Mouse (Mus musculus) MEL (cell line): Measurements from ENCODE around the gene Aldh1a3. TPM values are rescaled to one million over a fixed set of nuclear protein-coding genes. Genes with fewer than 3 reads are reported as not detected.

Source experiments
- DNase-seq: peaks from one replicate; pipeline ENCODE4 v3.0.0; 2011; ENCODE audit warnings: low read depth, low spot score
- H3K27ac ChIP-seq: 2 replicates; pipeline ENCODE4 v1.5.1; 2012; ENCODE audit warnings: low read depth, mild to moderate bottlenecking, control low read depth, low read length, moderate library complexity; ENCODE audit not compliant: control insufficient read depth
- H3K27me3 ChIP-seq, 2 experiments: fragments of 150-350 bp in 1 of 2; sonication (generic) in 1 of 2; 2 replicates each; pipeline ENCODE4 v1.6.1; 2012; ENCODE audit warnings: low read length in 2 of 2, mild to moderate bottlenecking in 2 of 2, improper control_type of control experiment in 1 of 2, moderate library complexity in 1 of 2; ENCODE audit not compliant: insufficient read depth in 2 of 2, control insufficient read depth in 1 of 2
- H3K36me3 ChIP-seq, 2 experiments: 2 replicates each; pipeline ENCODE4 v1.6.1; 2012 to 2014; ENCODE audit warnings: low read length in 2 of 2, improper control_type of control experiment in 1 of 2, inconsistent platforms in 1 of 2, mild to moderate bottlenecking in 1 of 2; ENCODE audit not compliant: insufficient read depth in 2 of 2, control insufficient read depth in 1 of 2
- H3K4me1 ChIP-seq, 2 experiments: fragments of 150-350 bp in 1 of 2; sonication (generic) in 1 of 2; 2 replicates each; pipeline ENCODE4 v1.6.1; 2012; ENCODE audit warnings: low read length in 2 of 2, improper control_type of control experiment in 1 of 2, mild to moderate bottlenecking in 1 of 2; ENCODE audit not compliant: insufficient read depth in 2 of 2, control insufficient read depth in 1 of 2
- H3K4me3 ChIP-seq, 2 experiments: fragments of 150-350 bp in 1 of 2; sonication (generic) in 1 of 2; 2 replicates each; pipeline ENCODE4 v1.5.1; 2012; ENCODE audit warnings: low read depth in 2 of 2, low read length in 2 of 2, mild to moderate bottlenecking in 2 of 2, moderate library complexity in 2 of 2, control low read depth in 1 of 2, improper control_type of control experiment in 1 of 2; ENCODE audit not compliant: control insufficient read depth in 1 of 2, insufficient read depth in 1 of 2
- H3K79me2 ChIP-seq: 2 replicates; pipeline ENCODE4 v1.6.1; 2012; ENCODE audit warnings: mild to moderate bottlenecking, low read length, moderate library complexity; ENCODE audit not compliant: control insufficient read depth, poor library complexity, insufficient read depth
- H3K9ac ChIP-seq: 2 replicates; pipeline ENCODE4 v1.6.1; 2012; ENCODE audit warnings: low read depth, mild to moderate bottlenecking, control low read depth, low read length, moderate library complexity; ENCODE audit not compliant: control insufficient read depth, poor library complexity, severe bottlenecking
- H3K9me3 ChIP-seq: fragments of 150-350 bp; sonication (generic); replicated peaks from 2 replicates; pipeline ENCODE4 v1.6.1; 2012; ENCODE audit warnings: mild to moderate bottlenecking, low read length, improper control_type of control experiment, moderate library complexity; ENCODE audit not compliant: insufficient read depth
- BHLHE40 ChIP-seq: IDR thresholded peaks from 2 replicates; pipeline ENCODE4 v1.6.1; 2012; ENCODE audit warnings: low read depth, mild to moderate bottlenecking, inconsistent platforms, low read length, improper control_type of control experiment, borderline replicate concordance
- CHD2 ChIP-seq: IDR thresholded peaks from 2 replicates; pipeline ENCODE4 v1.6.1; 2011; ENCODE audit warnings: low read length, improper control_type of control experiment
- CTCF ChIP-seq, 3 experiments: IDR thresholded peaks in 2 of 3; conservative IDR thresholded peaks in 1 of 3; 2 replicates each; pipeline ENCODE4 v1.5.1; 2011 to 2012; ENCODE audit warnings: low read length in 3 of 3, low read depth in 2 of 3, mild to moderate bottlenecking in 2 of 3, improper control_type of control experiment in 1 of 3, inconsistent platforms in 1 of 3, mixed read lengths in 1 of 3, moderate library complexity in 1 of 3; ENCODE audit not compliant: control insufficient read depth in 1 of 3, insufficient read depth in 1 of 3, poor library complexity in 1 of 3, severe bottlenecking in 1 of 3
- E2F4 ChIP-seq: IDR thresholded peaks from 2 replicates; pipeline ENCODE4 v1.6.1; 2011; ENCODE audit warnings: low read depth, low read length, improper control_type of control experiment, borderline replicate concordance
- ETS1 ChIP-seq: IDR thresholded peaks from 2 replicates; pipeline ENCODE4 v1.6.1; 2012; ENCODE audit warnings: low read depth, mild to moderate bottlenecking, inconsistent platforms, low read length, improper control_type of control experiment, moderate library complexity
- GATA1 ChIP-seq: IDR thresholded peaks from 2 replicates; pipeline ENCODE4 v1.6.1; 2011; ENCODE audit warnings: low read depth, low read length, improper control_type of control experiment
- JUND ChIP-seq: IDR thresholded peaks from 2 replicates; pipeline ENCODE4 v1.6.1; 2011; ENCODE audit warnings: low read depth, mild to moderate bottlenecking, improper control_type of control experiment, low read length
- MAFK ChIP-seq: IDR thresholded peaks from 2 replicates; pipeline ENCODE4 v1.6.1; 2011; ENCODE audit warnings: low read depth, mild to moderate bottlenecking, low read length, improper control_type of control experiment, borderline replicate concordance
- MAX ChIP-seq: IDR thresholded peaks from 2 replicates; pipeline ENCODE4 v1.6.1; 2011; ENCODE audit warnings: low read length, improper control_type of control experiment
- MEF2A ChIP-seq: IDR thresholded peaks from 2 replicates; pipeline ENCODE4 v1.6.1; 2014; ENCODE audit warnings: low read depth, mild to moderate bottlenecking, inconsistent platforms, low read length, improper control_type of control experiment; ENCODE audit not compliant: poor library complexity, insufficient replicate concordance, severe bottlenecking; ENCODE audit errors: extremely low read depth
- MYB ChIP-seq: IDR thresholded peaks from 2 replicates; pipeline ENCODE4 v1.6.1; 2011; ENCODE audit warnings: mild to moderate bottlenecking, low read depth, low read length, improper control_type of control experiment
- MYC ChIP-seq: IDR thresholded peaks from 2 replicates; pipeline ENCODE4 v1.6.1; 2011; ENCODE audit warnings: low read depth, mild to moderate bottlenecking, low read length, improper control_type of control experiment, moderate library complexity
- NELFE ChIP-seq: IDR thresholded peaks from 2 replicates; pipeline ENCODE4 v1.6.1; 2011; ENCODE audit warnings: low read depth, low read length, improper control_type of control experiment
- NRF1 ChIP-seq: IDR thresholded peaks from 2 replicates; pipeline ENCODE4 v1.6.1; 2014; ENCODE audit warnings: low read depth, mild to moderate bottlenecking, inconsistent platforms, low read length, improper control_type of control experiment, moderate library complexity; ENCODE audit not compliant: poor library complexity, insufficient read depth, severe bottlenecking
- POLR2A ChIP-seq, 2 experiments: IDR thresholded peaks; 2 replicates each; pipeline ENCODE4 v1.6.1; 2011 to 2012; ENCODE audit warnings: low read length in 2 of 2, mild to moderate bottlenecking in 2 of 2, control low read depth in 1 of 2, improper control_type of control experiment in 1 of 2, low read depth in 1 of 2, moderate library complexity in 1 of 2; ENCODE audit not compliant: control insufficient read depth in 1 of 2, insufficient read depth in 1 of 2, poor library complexity in 1 of 2
- SIN3A ChIP-seq: IDR thresholded peaks from 2 replicates; pipeline ENCODE4 v1.6.1; 2012; ENCODE audit warnings: low read length, improper control_type of control experiment, inconsistent platforms
- SMC3 ChIP-seq: IDR thresholded peaks from 2 replicates; pipeline ENCODE4 v1.6.1; 2011; ENCODE audit warnings: low read depth, low read length, improper control_type of control experiment
- TAL1 ChIP-seq: IDR thresholded peaks from 2 replicates; pipeline ENCODE4 v1.6.1; 2012; ENCODE audit warnings: mild to moderate bottlenecking, inconsistent platforms, low read length, moderate library complexity, mixed read lengths
- TBP ChIP-seq: IDR thresholded peaks from 2 replicates; pipeline ENCODE4 v1.8.0; 2011; ENCODE audit warnings: low read depth, low read length, improper control_type of control experiment
- TCF12 ChIP-seq: IDR thresholded peaks from 2 replicates; pipeline ENCODE4 v1.6.1; 2014; ENCODE audit warnings: low read depth, mild to moderate bottlenecking, inconsistent platforms, low read length, improper control_type of control experiment, moderate library complexity
- USF1 ChIP-seq: IDR thresholded peaks from 2 replicates; pipeline ENCODE4 v1.6.1; 2014; ENCODE audit warnings: low read depth, mild to moderate bottlenecking, inconsistent platforms, low read length, improper control_type of control experiment, moderate library complexity
- ZC3H11A ChIP-seq: IDR thresholded peaks from 2 replicates; pipeline ENCODE4 v1.6.1; 2012; ENCODE audit warnings: low read depth, mild to moderate bottlenecking, inconsistent platforms, low read length, improper control_type of control experiment
- ZKSCAN1 ChIP-seq: IDR thresholded peaks from 2 replicates; pipeline ENCODE4 v1.6.1; 2012; ENCODE audit warnings: low read depth, mild to moderate bottlenecking, inconsistent platforms, low read length, improper control_type of control experiment, moderate library complexity
- ZMIZ1 ChIP-seq: IDR thresholded peaks from 2 replicates; pipeline ENCODE4 v1.6.1; 2012; ENCODE audit warnings: low read depth, mild to moderate bottlenecking, inconsistent platforms, low read length, improper control_type of control experiment, moderate library complexity
- polyA plus RNA-seq, 2 experiments: library from polyadenylated mRNA; stranded (reverse) in 1 of 2; unstranded in 1 of 2; fragments of >175 nt in 1 of 2; fragments of >200 nt in 1 of 2; gene quantifications; 2 replicates each; pipeline versions ENCODE4 v1.2.1 to v1.2.4; 2012; ENCODE audit warnings: low replicate concordance in 2 of 2, low read depth in 1 of 2; ENCODE audit not compliant: insufficient read length in 2 of 2, insufficient read depth in 1 of 2, missing spikeins in 1 of 2
- total RNA-seq: library from RNA; depleted of rRNA; stranded (reverse); fragments of 300-350 nt; gene quantifications from 2 replicates; pipeline ENCODE4 v1.2.3, GENCODE M21; 2012

The Aldh1a3 gene
- total and polyA plus RNA-seq, 3 experiments: 13.4 to 43.4 TPM; not detected in 1

DNA sequence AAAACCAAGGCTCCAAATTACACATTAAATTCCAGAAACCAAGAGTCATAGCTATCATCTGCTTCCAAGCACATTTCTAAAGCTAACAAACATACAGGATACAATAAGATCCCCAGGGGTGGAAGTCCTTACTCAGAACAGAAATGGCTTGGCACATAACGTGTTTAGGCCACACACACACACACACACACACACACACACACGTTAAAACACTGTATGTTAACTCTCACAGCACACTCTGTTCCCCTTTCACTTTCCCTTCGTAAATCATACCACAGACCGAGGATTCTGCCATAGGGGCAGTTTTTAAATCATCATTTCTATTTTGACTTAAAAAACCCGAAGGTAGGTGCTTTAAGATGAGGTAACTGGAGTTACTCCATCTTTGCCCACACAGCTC is 43.1 kb downstream of the Aldh1a3 start:
- peaks cover 0 to 11% of the 10 kb centered on the region in 2 experiments; a peak in 2 of 4 replicates for H3K4me1 ChIP-seq

DNA sequence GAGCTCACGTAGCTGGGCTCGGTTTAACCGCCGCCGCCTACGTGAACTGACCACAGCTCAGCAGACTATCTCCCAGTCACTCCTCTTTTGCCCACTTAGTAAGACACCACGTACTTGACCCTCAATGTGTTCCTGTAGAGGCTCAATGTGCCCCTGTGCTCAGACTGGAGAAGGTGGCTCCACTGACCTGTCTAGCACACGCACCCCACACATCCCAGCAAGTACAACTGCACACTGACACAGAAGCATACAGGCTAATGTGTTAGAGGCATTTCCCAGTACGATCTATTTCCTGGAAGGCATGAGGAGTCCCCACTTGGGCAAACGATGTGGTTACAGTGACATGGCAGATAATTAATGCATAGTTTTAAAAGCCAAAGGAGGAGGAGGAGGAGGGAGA is 50.8 kb downstream of the Aldh1a3 start:
- TF ChIP-seq TAL1 (no peak), JUND (no peak), CTCF (IDR thresholded peaks at IDR 0.05 in 2 of 3, conservative IDR thresholded peaks at IDR 0.05 in 1 of 3; ENCODE audit: control insufficient read depth in 1 of 3, insufficient read depth in 1 of 3, low read depth in 2 of 3, low read length in 3 of 3, poor library complexity in 1 of 3, severe bottlenecking in 1 of 3) (no peak), MAFK (no peak), BHLHE40 (no peak), POLR2A (IDR thresholded peaks at IDR 0.05; ENCODE audit: control insufficient read depth in 1 of 2, insufficient read depth in 1 of 2, low read depth in 1 of 2, low read length in 2 of 2, poor library complexity in 1 of 2) (no peak), MAX (no peak), SMC3 (no peak)
- TF ChIP-seq, all 39 proteins: peak for 0
- no peaks in the 10 kb centered on the region for H3K4me1 ChIP-seq
- no peaks in the 10 kb centered on the region for H3K27me3 ChIP-seq
- H3K79me2 ChIP-seq: 0 out of 2 replicates have a peak, but pooled peaks cover under 1% of the 10 kb centered on the region
- no peak overlapping the region for H3K27ac ChIP-seq
- H3K9me3 ChIP-seq: no peaks in the 10 kb centered on the region
- no peak overlapping the region for H3K9ac ChIP-seq
- H3K36me3 ChIP-seq: no peaks in the 10 kb centered on the region; a peak in 1 of 4 replicates
- no peak overlapping the region for H3K4me3 ChIP-seq
- DNase-seq: no peak

More for the DNA sequence above, 43.1 kb downstream of the Aldh1a3 start:
- Histone ChIP-seq H3K27me3 (no peaks in the 10 kb centered on the region), H3K36me3 (peaks cover 0 to 3% of the 10 kb centered on the region in 2 experiments; a peak in 2 of 4 replicates), H3K9me3 (no peaks in the 10 kb centered on the region), H3K4me3 (no peak overlapping the region), H3K9ac (no peak overlapping the region), H3K79me2 (peaks cover 15% of the 10 kb centered on the region), H3K27ac (no peak overlapping the region)
- TF ChIP-seq TCF12 (no peak), GATA1 (no peak), ETS1 (no peak), MYB (no peak), POLR2A (IDR thresholded peaks at IDR 0.05; ENCODE audit: control insufficient read depth in 1 of 2, insufficient read depth in 1 of 2, low read depth in 1 of 2, low read length in 2 of 2, poor library complexity in 1 of 2) (no peak), ZKSCAN1 (no peak), ZC3H11A (no peak), NRF1 (no peak), TBP (no peak), CHD2 (no peak), ZMIZ1 (no peak), MAX (no peak), NELFE (no peak), USF1 (no peak), MEF2A (no peak), MYC (no peak), SIN3A (no peak), E2F4 (no peak)
- DNase-seq: no peak
